Mouse (Mus musculus) embryo, embryonic 11.5 days (tissue): Measurements from ENCODE around the gene Dnajc21.

ENCODE experiments used
- DNase-seq: peaks from one replicate; pipeline ENCODE4 v3.0.0-alpha.2; 2012; ENCODE audit warnings: low read depth, low spot score

The Dnajc21 gene

DNA sequence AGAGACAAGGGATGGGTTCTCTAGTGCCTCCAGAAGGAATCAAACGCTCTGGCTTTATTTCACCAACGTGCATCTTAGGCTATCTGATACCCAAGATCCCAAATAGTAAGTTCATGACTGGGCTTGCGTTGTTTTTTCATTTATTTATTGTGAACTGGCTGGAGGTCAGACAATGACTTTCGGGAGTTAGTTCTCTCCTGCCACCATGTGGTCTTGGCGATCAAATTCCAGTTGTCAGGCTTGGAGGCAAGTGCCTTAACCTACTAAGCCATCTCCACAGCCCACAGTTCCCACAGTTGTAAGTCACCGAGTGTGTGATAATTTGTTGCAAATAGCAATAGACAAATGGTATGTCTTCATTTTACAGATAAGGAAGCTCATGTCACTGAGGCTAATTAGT, 30.4 kb downstream of the Dnajc21 start:
- DNase-seq, result no peak

DNA sequence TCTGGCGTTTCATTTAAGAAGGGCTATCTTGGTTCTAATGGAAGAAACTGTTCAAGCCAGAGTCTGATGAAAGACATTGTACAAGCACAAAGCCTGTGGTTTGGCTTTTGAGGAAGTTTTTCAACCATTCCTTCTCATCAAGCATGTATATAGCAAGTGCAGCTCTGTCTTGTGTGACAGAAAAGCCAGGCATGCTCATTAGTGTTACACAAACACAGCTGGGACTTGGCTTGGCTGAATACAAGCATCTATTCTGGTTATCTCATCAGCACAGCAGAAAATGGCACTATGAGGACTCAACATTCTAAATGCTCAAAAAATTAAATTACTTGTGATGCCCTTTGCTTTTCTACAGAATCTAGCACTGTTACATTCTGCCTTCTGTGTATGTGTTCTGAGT, 33.4 kb downstream of the Dnajc21 start:
- DNase-seq, result no peak

GRCm38 (mm10) chr15:10426545-10427266, 43.6 kb downstream of the Dnajc21 start:
- no peak for DNase-seq

GRCm38 (mm10) chr15:10426124-10426523, 44.2 kb downstream of the Dnajc21 start:
- no peak for DNase-seq

DNA sequence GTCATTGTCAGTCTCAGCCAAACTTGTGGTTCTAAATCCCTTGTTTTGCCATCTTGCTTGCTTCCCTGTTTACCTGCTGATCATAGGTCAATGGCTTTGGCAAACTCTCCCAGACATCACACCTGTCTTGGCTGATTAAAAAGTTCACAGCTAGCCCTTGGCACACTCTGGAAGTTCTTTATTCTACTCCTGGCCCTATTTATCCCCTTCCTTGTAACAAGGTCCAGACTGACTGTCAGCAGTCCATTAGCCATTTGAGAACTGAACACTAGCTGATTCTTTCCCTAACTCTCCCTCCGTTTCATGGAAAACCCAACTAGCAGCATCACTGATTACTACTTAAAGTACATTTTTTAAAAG, 48.6 kb downstream of the Dnajc21 start:
- no peak for DNase-seq

GRCm38 (mm10) chr15:10421138-10421784, 49.1 kb downstream of the Dnajc21 start:
- no peak for DNase-seq

GRCm38 (mm10) chr15:10413656-10414055, 56.7 kb downstream of the Dnajc21 start:
- no peak for DNase-seq

GRCm38 (mm10) chr15:10410881-10411280, 59.4 kb downstream of the Dnajc21 start:
- no peak for DNase-seq

DNA sequence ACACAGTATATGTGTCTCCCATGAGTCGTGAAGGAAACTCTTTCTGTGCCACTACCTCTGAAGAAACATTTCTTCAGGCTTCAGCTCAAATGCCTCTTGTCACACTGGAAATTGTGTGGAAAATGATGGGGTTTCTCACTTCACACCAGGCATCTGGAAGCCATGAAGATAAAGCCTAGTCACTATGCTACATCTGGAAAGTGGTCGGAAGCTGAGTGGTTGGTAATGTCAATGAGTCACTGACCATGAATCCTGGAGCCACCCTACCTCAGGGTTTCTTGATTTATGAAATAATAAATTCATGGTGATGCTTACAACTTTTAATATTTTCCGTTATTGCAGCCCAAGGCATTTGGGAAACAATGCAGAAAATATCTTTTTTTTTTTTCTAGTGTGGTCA, 60.5 kb downstream of the Dnajc21 start:
- no peak for DNase-seq

DNA sequence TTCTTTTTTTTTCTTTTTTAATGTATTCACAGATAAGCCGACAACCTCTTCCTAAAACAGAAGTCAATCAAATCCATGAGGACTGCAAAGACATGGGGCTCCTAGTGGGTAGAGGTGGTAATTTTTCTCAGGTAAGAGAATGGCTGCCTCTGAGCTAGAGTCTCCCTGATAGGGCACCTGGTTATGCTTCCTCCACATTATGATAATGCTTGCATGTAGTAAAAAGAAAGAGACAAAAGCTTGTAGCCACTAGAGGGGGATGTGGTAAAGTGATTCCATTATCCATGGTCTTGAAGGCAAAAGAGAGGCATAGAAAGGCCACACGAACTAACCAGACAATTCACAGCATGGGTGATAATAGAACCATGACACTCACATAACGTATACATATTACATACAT, 69.9 kb downstream of the Dnajc21 start:
- DNase-seq, result peak; percentile 13

GRCm38 (mm10) chr15:10399795-10400194, 70.5 kb downstream of the Dnajc21 start:
- DNase-seq, result no peak
